Mouse (Mus musculus) G1E (cell line): ENCODE measurements at regions not wholly inside any gene's neighbourhood (a gene's known extent, or its start where the extent isn't known, plus 50 kb on each side); places are given as distances from the start of the nearest gene placed in this dataset.
"Not testable (repeated sequence)": the region's sequence is repeated elsewhere in the genome, so short reads cannot be mapped to it uniquely, and the experiment has no call there.

Experiments
- ATAC-seq: 2 replicates; pipeline ENCODE4 v1.8.0; 2016; ENCODE audit warnings: mild to moderate bottlenecking; ENCODE audit not compliant: insufficient number of reproducible peaks, poor library complexity, low FRiP score, severe bottlenecking; ENCODE audit errors: extremely low read depth
- DNase-seq: peaks from one replicate; pipeline ENCODE4 v3.0.0; 2012; ENCODE audit warnings: low spot score
- H3K27me3 ChIP-seq: 2 replicates; pipeline ENCODE4 v1.6.1; 2012; ENCODE audit warnings: mild to moderate bottlenecking, low read length, inconsistent platforms; ENCODE audit not compliant: insufficient read depth
- H3K36me3 ChIP-seq: replicated peaks from 2 replicates; pipeline ENCODE3; 2012; ENCODE audit warnings: mild to moderate bottlenecking, inconsistent platforms
- H3K4me1 ChIP-seq: 2 replicates; pipeline ENCODE4 v1.6.1; 2012; ENCODE audit warnings: low read depth, low read length, inconsistent platforms, mixed read lengths; ENCODE audit not compliant: insufficient read depth
- H3K4me3 ChIP-seq: 2 replicates; pipeline ENCODE4 v1.5.1; 2012; ENCODE audit warnings: low read depth, mild to moderate bottlenecking, inconsistent platforms, low read length, moderate library complexity, mixed read lengths
- H3K9me3 ChIP-seq: replicated peaks from 2 replicates; pipeline ENCODE4 v1.6.1; 2012; ENCODE audit warnings: inconsistent platforms
- CTCF ChIP-seq: IDR thresholded peaks from 2 replicates; pipeline ENCODE4 v1.5.1; 2012; ENCODE audit warnings: low read depth, low read length, inconsistent platforms, mixed read lengths
- GATA1 ChIP-seq: IDR thresholded peaks from 2 replicates; pipeline ENCODE4 v1.6.1; 2012; ENCODE audit warnings: borderline replicate concordance, low read length, inconsistent platforms, mixed read lengths
- GATA2 ChIP-seq: IDR thresholded peaks from 2 replicates; pipeline ENCODE4 v1.6.1; 2012; ENCODE audit warnings: low read depth, low read length, inconsistent platforms, borderline replicate concordance
- POLR2AphosphoS5 ChIP-seq: IDR thresholded peaks from 2 replicates; pipeline ENCODE4 v1.6.1; 2012; ENCODE audit warnings: low read depth, low read length, inconsistent platforms; ENCODE audit not compliant: insufficient replicate concordance
- TAL1 ChIP-seq: conservative IDR thresholded peaks from 2 replicates; pipeline ENCODE4 v1.6.1; 2012; ENCODE audit warnings: low read depth, low read length, inconsistent platforms, mixed read lengths

- Histone ChIP-seq H3K27me3 (no peaks in the 10 kb centered on the region), H3K9me3 (peaks cover 64% of the 10 kb centered on the region), H3K4me1 (no peaks in the 10 kb centered on the region), H3K4me3 (no peak overlapping the region), H3K36me3 (no peaks in the 10 kb centered on the region)
- ATAC-seq, result no peak
- DNase-seq, result no peak
- no peak for TF ChIP-seq TAL1
- TF ChIP-seq GATA1, result no peak
- no peak for TF ChIP-seq CTCF
- TF ChIP-seq POLR2AphosphoS5, result no peak
- no peak for TF ChIP-seq GATA2
Observed at GRCm38 (mm10) chr4:55651051-55651763, 118.9 kb upstream of the Klf4 start.

GRCm38 (mm10) chr4:55650186-55650585, 117.9 kb upstream of the Klf4 start:
- no peak for DNase-seq
- TF ChIP-seq GATA2 (no peak), CTCF (no peak), POLR2AphosphoS5 (no peak), GATA1 (no peak), TAL1 (no peak)

GRCm38 (mm10) chr4:55648376-55648775, 116.1 kb upstream of the Klf4 start:
- ATAC-seq (no peak), DNase-seq (no peak)
- Histone ChIP-seq H3K36me3 (no peaks in the 10 kb centered on the region), H3K9me3 (peaks cover 68% of the 10 kb centered on the region), H3K4me3 (no peak overlapping the region), H3K27me3 (no peaks in the 10 kb centered on the region), H3K4me1 (no peaks in the 10 kb centered on the region)
- TF ChIP-seq POLR2AphosphoS5, result no peak
- TF ChIP-seq GATA2, result no peak
- TF ChIP-seq TAL1, result no peak
- TF ChIP-seq CTCF, result no peak
- no peak for TF ChIP-seq GATA1

More at GRCm38 (mm10) chr4:55650186-55650585, 117.9 kb upstream of the Klf4 start:
- no peak overlapping the region for H3K4me3 ChIP-seq
- no peaks in the 10 kb centered on the region for H3K4me1 ChIP-seq
- ATAC-seq, result no peak
- H3K36me3 ChIP-seq, result no peaks in the 10 kb centered on the region
- H3K9me3 ChIP-seq, result peaks cover 61% of the 10 kb centered on the region
- H3K27me3 ChIP-seq, result no peaks in the 10 kb centered on the region

GRCm38 (mm10) chr4:55645432-55645831, 113.2 kb upstream of the Klf4 start:
- ATAC-seq, result no peak
- TF ChIP-seq GATA2 (no peak), TAL1 (no peak), POLR2AphosphoS5 (no peak), CTCF (no peak), GATA1 (no peak)

GRCm38 (mm10) chr4:55644895-55645294, 112.6 kb upstream of the Klf4 start:
- Histone ChIP-seq H3K4me1 (no peaks in the 10 kb centered on the region), H3K9me3 (peaks cover 62% of the 10 kb centered on the region), H3K36me3 (no peaks in the 10 kb centered on the region), H3K27me3 (no peaks in the 10 kb centered on the region), H3K4me3 (no peak overlapping the region)
- DNase-seq (no peak), ATAC-seq (no peak)
- TF ChIP-seq GATA1, result no peak

More at GRCm38 (mm10) chr4:55645432-55645831, 113.2 kb upstream of the Klf4 start:
- no peak overlapping the region for H3K4me3 ChIP-seq
- H3K27me3 ChIP-seq, result no peaks in the 10 kb centered on the region
- no peak for DNase-seq
- H3K4me1 ChIP-seq, result no peaks in the 10 kb centered on the region
- no peaks in the 10 kb centered on the region for H3K36me3 ChIP-seq
- peaks cover 64% of the 10 kb centered on the region for H3K9me3 ChIP-seq

- TF ChIP-seq GATA1, result no peak
- Histone ChIP-seq H3K27me3 (no peaks in the 10 kb centered on the region), H3K9me3 (peaks cover 47% of the 10 kb centered on the region), H3K4me1 (no peaks in the 10 kb centered on the region), H3K4me3 (no peak overlapping the region), H3K36me3 (no peaks in the 10 kb centered on the region)
- DNase-seq (no peak), ATAC-seq (no peak)
Observed at GRCm38 (mm10) chr4:55634946-55635511, 102.8 kb upstream of the Klf4 start.

GRCm38 (mm10) chr4:55631157-55631556, 98.9 kb upstream of the Klf4 start:
- DNase-seq, result no peak
- TF ChIP-seq CTCF (no peak), GATA1 (no peak), GATA2 (no peak), TAL1 (no peak), POLR2AphosphoS5 (no peak)
- H3K9me3 ChIP-seq, result peaks cover 39% of the 10 kb centered on the region
- no peak for ATAC-seq
- H3K27me3 ChIP-seq, result no peaks in the 10 kb centered on the region
- H3K36me3 ChIP-seq, result no peaks in the 10 kb centered on the region
- H3K4me3 ChIP-seq, result no peak overlapping the region
- no peaks in the 10 kb centered on the region for H3K4me1 ChIP-seq

- H3K4me1 ChIP-seq, H3K27me3 ChIP-seq, DNase-seq, ATAC-seq, H3K36me3 ChIP-seq, H3K4me3 ChIP-seq: not testable (repeated sequence)
- peaks cover 45% of the 10 kb centered on the region for H3K9me3 ChIP-seq
Observed at GRCm38 (mm10) chr4:55630215-55630614, 97.9 kb upstream of the Klf4 start.
